Mouse (Mus musculus) liver, postnatal 0 days (tissue): ENCODE data around the gene Chst11.

Experiments used
- CTCF ChIP-seq: sonication (generic); IDR thresholded peaks from 2 replicates; pipeline ENCODE4 v1.5.1; 2016; ENCODE audit warnings: antibody characterized with exemption, low read depth
- EP300 ChIP-seq: IDR thresholded peaks from 2 replicates; pipeline ENCODE4 v1.6.1; 2016; ENCODE audit warnings: antibody characterized with exemption, low read depth, mild to moderate bottlenecking

GRCm38 (mm10) chr10:83098940-83099339 lies 113.6 kb downstream of the Chst11 start:
- TF ChIP-seq CTCF (no peak), EP300 (no peak)
